Mouse (Mus musculus) hindbrain, embryonic 13.5 days (tissue): Measurements from ENCODE around the gene Gm340. TPM values are rescaled to one million over a fixed set of nuclear protein-coding genes. Genes with fewer than 3 reads are reported as not detected.

Source experiments
- ATAC-seq: fragments of 200-750 bp; cut with Nextera tagmentation; 2 replicates; pipeline ENCODE4 v1.8.0; 2017; ENCODE audit warnings: moderate TSS enrichment; ENCODE audit not compliant: low FRiP score
- H3K27ac ChIP-seq: fragments of 300-500 bp; sonication (generic); 2 replicates; pipeline ENCODE4 v1.5.1; 2015; ENCODE audit warnings: inconsistent platforms, mild to moderate bottlenecking, moderate library complexity
- H3K27me3 ChIP-seq: fragments of 300-500 bp; sonication (generic); 2 replicates; pipeline ENCODE4 v1.6.1; 2015; ENCODE audit warnings: mild to moderate bottlenecking, inconsistent platforms
- H3K36me3 ChIP-seq: fragments of 300-500 bp; sonication (generic); 2 replicates; pipeline ENCODE4 v1.6.1; 2015; ENCODE audit warnings: mild to moderate bottlenecking, inconsistent platforms
- H3K4me1 ChIP-seq: fragments of 300-500 bp; sonication (generic); replicated peaks from 2 replicates; pipeline ENCODE4 v1.6.1; 2015; ENCODE audit warnings: inconsistent platforms
- H3K4me2 ChIP-seq: fragments of 300-500 bp; sonication (generic); 2 replicates; pipeline ENCODE4 v1.6.1; 2015; ENCODE audit warnings: inconsistent platforms, mild to moderate bottlenecking, moderate library complexity
- H3K4me3 ChIP-seq: fragments of 300-500 bp; sonication (generic); 2 replicates; pipeline ENCODE4 v1.5.1; 2015; ENCODE audit warnings: mild to moderate bottlenecking, inconsistent platforms
- H3K9ac ChIP-seq: fragments of 300-500 bp; sonication (generic); 2 replicates; pipeline ENCODE4 v1.6.1; 2015; ENCODE audit warnings: mild to moderate bottlenecking, inconsistent platforms
- H3K9me3 ChIP-seq: fragments of 300-500 bp; sonication (generic); 2 replicates; pipeline ENCODE4 v1.6.1; 2016; ENCODE audit warnings: inconsistent platforms
- WGBS: fragments of 180-500 bp; shearing (Covaris S2); methylation state at CpG from one replicate; pipeline ENCODE4 v1.1.7; 2015; 5-methylcytosine and 5-hydroxymethylcytosine counted together
- microRNA-seq: library from miRNA; unstranded; fragments of <30 nt; microRNA quantifications from one replicate; pipeline ENCODE4, GENCODE M21; 2016
- polyA plus RNA-seq: library from polyadenylated mRNA; unstranded; fragments of >200 nt; fragmentation: Nextera tagmentation; extraction: Ambion mirVana; gene quantifications from 2 replicates; pipeline ENCODE4 v1.2.1, GENCODE M21; 2015

Gm340 gene
- polyA plus RNA-seq, 1 experiment from 2014 or later: 2.7 TPM

GRCm38 (mm10) chr19:41617102-41617501, 34.9 kb downstream of the Gm340 start:
- no peak overlapping the region for H3K4me2 ChIP-seq
- WGBS: 72% methylated on average over 13 of the region's 13 CpGs
- H3K27me3 ChIP-seq: peaks cover 27% of the 10 kb centered on the region
- H3K27ac ChIP-seq: no peak overlapping the region
- 0 out of 2 replicates have a peak, but pooled peaks cover 4% of the 10 kb centered on the region for H3K36me3 ChIP-seq
- ATAC-seq: no peak
- no peak overlapping the region for H3K9ac ChIP-seq
- H3K4me1 ChIP-seq: peaks cover 68% of the 10 kb centered on the region
- no peaks in the 10 kb centered on the region for H3K9me3 ChIP-seq
- no peak overlapping the region for H3K4me3 ChIP-seq

GRCm38 (mm10) chr19:41618153-41618657, 36.0 kb downstream of the Gm340 start:
- H3K9ac ChIP-seq: no peak overlapping the region
- peak overlapping the region; percentile 80 for H3K27ac ChIP-seq
- H3K36me3 ChIP-seq: 0 out of 2 replicates have a peak, but pooled peaks cover 4% of the 10 kb centered on the region
- H3K9me3 ChIP-seq: no peaks in the 10 kb centered on the region
- no peak overlapping the region for H3K4me3 ChIP-seq
- peaks cover 27% of the 10 kb centered on the region for H3K27me3 ChIP-seq
- H3K4me1 ChIP-seq: peaks cover 65% of the 10 kb centered on the region
- H3K4me2 ChIP-seq: no peak overlapping the region
- ATAC-seq: peak; percentile 50; the same call in 1 of the 2 replicates
- WGBS: 43% methylated on average over 6 of the region's 6 CpGs

DNA sequence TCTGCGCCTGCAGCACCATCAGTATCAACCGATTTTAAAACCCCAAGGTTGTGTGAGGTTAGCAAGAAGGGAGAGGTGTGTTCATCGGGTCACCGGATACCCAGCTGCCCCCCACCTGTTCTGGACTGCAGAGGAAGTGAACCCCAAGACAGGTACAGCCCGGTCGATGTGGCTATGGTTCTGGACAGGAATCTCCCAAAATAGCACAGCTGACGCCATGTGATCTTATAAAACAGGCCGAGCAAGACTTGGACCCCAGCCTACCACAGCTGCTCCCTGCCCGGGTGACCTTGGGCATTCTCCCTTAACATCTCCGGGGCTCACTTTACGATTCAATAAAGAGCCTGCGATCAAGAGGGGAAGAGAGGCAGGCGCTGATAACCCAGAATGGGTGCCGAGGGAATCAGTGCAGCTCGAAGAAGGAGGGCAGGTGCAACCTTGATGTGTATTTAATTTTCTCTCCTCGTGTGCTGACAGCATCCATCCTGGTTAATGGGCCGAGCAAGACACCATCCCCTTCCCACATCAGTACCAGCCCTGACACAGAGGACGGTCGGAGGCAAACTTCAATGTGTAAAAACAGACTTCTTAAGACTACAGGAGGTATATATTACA, 36.7 kb downstream of the Gm340 start:
- no peaks in the 10 kb centered on the region for H3K9me3 ChIP-seq
- no peak overlapping the region for H3K4me3 ChIP-seq
- ATAC-seq: peak; percentile 26; the same call in 1 of the 2 replicates
- peaks cover 58% of the 10 kb centered on the region for H3K4me1 ChIP-seq
- H3K4me2 ChIP-seq: 0 out of 2 replicates have a peak overlapping the region, but pooled peaks have one; percentile 17
- peak overlapping the region; percentile 80 for H3K27ac ChIP-seq
- H3K27me3 ChIP-seq: peaks cover 31% of the 10 kb centered on the region
- H3K36me3 ChIP-seq: peaks cover 7% of the 10 kb centered on the region
- no peak overlapping the region for H3K9ac ChIP-seq
- 53% methylated on average over 19 of the region's 19 CpGs for WGBS

DNA sequence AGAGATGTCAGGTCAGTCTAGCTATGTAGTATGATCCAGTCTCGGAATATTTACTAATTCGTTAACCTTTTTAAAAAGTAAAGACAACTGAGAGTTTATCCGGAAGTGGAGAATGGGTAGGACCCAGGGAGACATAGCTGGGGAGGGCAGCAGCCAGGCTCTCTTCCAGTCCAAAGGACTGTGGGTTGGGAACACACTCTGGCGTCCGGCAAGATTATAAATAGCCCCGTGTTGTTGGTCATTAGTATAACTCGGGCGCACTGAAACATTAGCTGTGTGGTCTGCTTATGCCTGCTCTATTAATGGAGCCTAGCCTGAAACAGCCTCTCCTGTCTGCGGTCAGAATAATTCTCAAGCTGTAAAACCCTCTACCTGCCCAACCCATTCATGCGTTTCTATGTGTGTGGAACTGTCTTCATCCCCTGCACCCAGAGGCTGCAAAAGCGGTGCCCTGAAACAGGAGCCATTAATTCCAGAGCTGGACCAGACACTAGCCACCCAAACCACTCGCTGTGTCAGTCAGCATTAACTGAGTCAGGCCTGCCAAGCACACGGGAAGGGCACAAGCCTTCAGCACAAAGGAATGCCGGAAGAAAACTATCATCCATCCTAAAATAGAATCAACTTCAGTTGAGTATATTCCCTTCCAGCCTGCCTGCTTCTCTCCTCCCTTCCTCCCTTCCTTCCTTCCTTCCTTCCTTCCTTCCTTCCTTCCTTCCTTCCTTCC, 38.4 kb downstream of the Gm340 start:
- peaks cover 20% of the 10 kb centered on the region for H3K36me3 ChIP-seq
- H3K9ac ChIP-seq: no peak overlapping the region
- peaks cover 42% of the 10 kb centered on the region for H3K4me1 ChIP-seq
- WGBS: 84% methylated on average over 14 of the region's 14 CpGs
- H3K4me2 ChIP-seq: no peak overlapping the region
- no peak overlapping the region for H3K4me3 ChIP-seq
- H3K27me3 ChIP-seq: peaks cover 17% of the 10 kb centered on the region
- no peak for ATAC-seq
- no peak overlapping the region for H3K27ac ChIP-seq
- H3K9me3 ChIP-seq: 0 out of 2 replicates have a peak, but pooled peaks cover 3% of the 10 kb centered on the region

- Histone ChIP-seq H3K9ac (no peak overlapping the region), H3K4me1 (no peaks in the 10 kb centered on the region), H3K4me2 (no peak overlapping the region), H3K9me3 (0 out of 2 replicates have a peak, but pooled peaks cover 4% of the 10 kb centered on the region), H3K4me3 (no peak overlapping the region), H3K27me3 (0 out of 2 replicates have a peak, but pooled peaks cover 4% of the 10 kb centered on the region), H3K36me3 (peaks cover 49% of the 10 kb centered on the region), H3K27ac (no peak overlapping the region)
- WGBS: 85% methylated on average over 11 of the region's 11 CpGs
- no peak for ATAC-seq
These were observed 46.8 kb downstream of the Gm340 start for GRCm38 (mm10) chr19:41628970-41629369.

DNA sequence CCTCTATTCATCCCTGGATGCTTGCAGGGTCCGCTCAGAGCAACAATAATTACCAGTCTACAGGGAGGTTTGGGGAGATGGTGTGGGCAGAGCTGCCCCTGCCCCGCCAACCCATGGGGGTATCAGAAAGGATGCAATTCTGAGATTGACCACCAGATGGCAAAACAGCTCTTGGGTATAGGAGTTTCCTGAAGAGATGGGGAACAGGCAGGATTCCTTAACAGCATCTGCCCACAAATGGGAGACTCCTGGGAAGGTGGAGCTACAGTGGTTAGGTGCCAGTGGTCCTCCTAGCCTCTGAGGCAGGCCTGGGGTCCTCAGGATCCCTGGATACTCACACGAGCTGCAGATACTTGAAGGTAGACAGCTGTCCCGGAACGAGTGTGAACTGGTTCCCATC, 47.4 kb downstream of the Gm340 start:
- Histone ChIP-seq H3K27me3 (peaks cover 3% of the 10 kb centered on the region; the same call in 1 of the 2 replicates), H3K9ac (no peak overlapping the region), H3K4me1 (no peaks in the 10 kb centered on the region; the same call in 1 of the 2 replicates), H3K9me3 (0 out of 2 replicates have a peak, but pooled peaks cover 4% of the 10 kb centered on the region), H3K4me2 (no peak overlapping the region), H3K4me3 (no peak overlapping the region), H3K36me3 (peaks cover 49% of the 10 kb centered on the region), H3K27ac (no peak overlapping the region)
- WGBS: 49% methylated on average over 5 of the region's 5 CpGs
- ATAC-seq: peak; percentile 72

- Histone ChIP-seq H3K4me3 (no peak overlapping the region), H3K27me3 (peaks cover 7% of the 10 kb centered on the region; the same call in 1 of the 2 replicates), H3K9ac (0 out of 2 replicates have a peak overlapping the region, but pooled peaks have one; percentile 5), H3K4me2 (no peak overlapping the region), H3K36me3 (peaks cover 41% of the 10 kb centered on the region), H3K27ac (no peak overlapping the region), H3K9me3 (no peaks in the 10 kb centered on the region), H3K4me1 (peaks cover 5% of the 10 kb centered on the region; the same call in 1 of the 2 replicates)
- 88% methylated on average over 10 of the region's 10 CpGs for whole genome bisulfite sequencing
- no peak for ATAC-seq
These were observed 51.9 kb downstream of the Gm340 start for GRCm38 (mm10) chr19:41634099-41634498.

- Histone ChIP-seq H3K4me3 (no peak overlapping the region), H3K27ac (no peak overlapping the region), H3K27me3 (peaks cover 14% of the 10 kb centered on the region; the same call in 1 of the 2 replicates), H3K36me3 (peaks cover 42% of the 10 kb centered on the region), H3K9me3 (no peaks in the 10 kb centered on the region), H3K9ac (no peak overlapping the region), H3K4me1 (peaks cover 5% of the 10 kb centered on the region; the same call in 1 of the 2 replicates), H3K4me2 (no peak overlapping the region)
- 59% methylated on average over 6 of the region's 6 CpGs for WGBS
- no peak for ATAC-seq
These were observed 52.8 kb downstream of the Gm340 start for GRCm38 (mm10) chr19:41634999-41635398.

Small RNA genes within 50 kb of the gene (microRNA-seq; reads per million reads assigned to microRNA genes)
- gene Mir8091: not detected

Other genes starting within 250 kb of the Gm340 start
- 2.0 and 2.2 TPM in 2 replicates for gene Pik3ap1, start 197.3 kb upstream of the Gm340 start, polyA plus RNA-seq
- gene Lcor, start 99.7 kb upstream of the Gm340 start, polyA plus RNA-seq: 26.5 and 27.9 TPM in 2 replicates
- gene Slit1, start 161.3 kb downstream of the Gm340 start, polyA plus RNA-seq: 22.3 and 25.6 TPM in 2 replicates
- 6.3 and 7.6 TPM in 2 replicates for gene Arhgap19, start 219.7 kb downstream of the Gm340 start, polyA plus RNA-seq
- 25.6 and 27.8 TPM in 2 replicates for gene Frat1, start 247.6 kb downstream of the Gm340 start, polyA plus RNA-seq